Mouse (Mus musculus): ENCODE measurements around the gene Fus. TPM values are rescaled to one million over a fixed set of nuclear protein-coding genes. Genes with fewer than 3 reads are reported as not detected.

Fus gene
- 459 TPM for polyA plus RNA-seq (2014; fragmentation: Illumina TruSeq; extraction: RNeasy Lipid Tissue Mini Kit (QIAGEN cat#74804); ENCODE audit: low read depth, low replicate concordance)

GRCm38 (mm10) chr7:127967004-127967921 lies at the start of gene Fus:
TSS of gene Fus (plus strand) at chr7:127967457.

GRCm38 (mm10) chr7:127929923-127930322 lies 37.3 kb upstream of the Fus start, which contains the start of gene Prss8:
TSS of gene Prss8 (minus strand) at chr7:127930104.

GRCm38 (mm10) chr7:127946470-127947023 lies 20.7 kb upstream of the Fus start, which contains the start of gene Prss36:
TSS of gene Prss36 (minus strand) at chr7:127946725.

GRCm38 (mm10) chr7:127993341-127993977 lies 26.2 kb downstream of the Fus start, which contains the start of gene Pycard:
TSS of gene Pycard (minus strand) at chr7:127993867.

GRCm38 (mm10) chr7:128003688-128004087 lies 36.4 kb downstream of the Fus start, which contains the start of gene Trim72:
TSS of gene Trim72 (plus strand) at chr7:128003949.

Other genes with a start within 250 kb of the Fus start
- not detected for gene Ctf2, start 235.3 kb upstream of the Fus start, polyA plus RNA-seq (2014; fragmentation: Illumina TruSeq; extraction: RNeasy Lipid Tissue Mini Kit (QIAGEN cat#74804); ENCODE audit: low read depth, low replicate concordance)
- 20.0 TPM for gene Fbxl19, start 222.9 kb upstream of the Fus start, polyA plus RNA-seq (2014; fragmentation: Illumina TruSeq; extraction: RNeasy Lipid Tissue Mini Kit (QIAGEN cat#74804); ENCODE audit: low read depth, low replicate concordance)
- gene Orai3, start 197.6 kb upstream of the Fus start, polyA plus RNA-seq (2014; fragmentation: Illumina TruSeq; extraction: RNeasy Lipid Tissue Mini Kit (QIAGEN cat#74804); ENCODE audit: low read depth, low replicate concordance): 28.1 TPM
- 21.7 TPM for gene Setd1a, start 190.8 kb upstream of the Fus start, polyA plus RNA-seq (2014; fragmentation: Illumina TruSeq; extraction: RNeasy Lipid Tissue Mini Kit (QIAGEN cat#74804); ENCODE audit: low read depth, low replicate concordance)
- not detected for gene Gm49388, start 181.8 kb upstream of the Fus start, polyA plus RNA-seq (2014; fragmentation: Illumina TruSeq; extraction: RNeasy Lipid Tissue Mini Kit (QIAGEN cat#74804); ENCODE audit: low read depth, low replicate concordance)
- gene Hsd3b7, start 166.9 kb upstream of the Fus start, polyA plus RNA-seq (2014; fragmentation: Illumina TruSeq; extraction: RNeasy Lipid Tissue Mini Kit (QIAGEN cat#74804); ENCODE audit: low read depth, low replicate concordance): 98.2 TPM
- gene Stx4a, start 143.2 kb upstream of the Fus start, polyA plus RNA-seq (2014; fragmentation: Illumina TruSeq; extraction: RNeasy Lipid Tissue Mini Kit (QIAGEN cat#74804); ENCODE audit: low read depth, low replicate concordance): 96.8 TPM
- 20.3 TPM for gene Stx1b, start 142.9 kb upstream of the Fus start, polyA plus RNA-seq (2014; fragmentation: Illumina TruSeq; extraction: RNeasy Lipid Tissue Mini Kit (QIAGEN cat#74804); ENCODE audit: low read depth, low replicate concordance)
- gene Zfp646, start 91.2 kb upstream of the Fus start, polyA plus RNA-seq (2014; fragmentation: Illumina TruSeq; extraction: RNeasy Lipid Tissue Mini Kit (QIAGEN cat#74804); ENCODE audit: low read depth, low replicate concordance): 22.6 TPM
- gene Zfp668, start 90.6 kb upstream of the Fus start, polyA plus RNA-seq (2014; fragmentation: Illumina TruSeq; extraction: RNeasy Lipid Tissue Mini Kit (QIAGEN cat#74804); ENCODE audit: low read depth, low replicate concordance): 4.7 TPM
- 1.4 TPM for gene Prss53, start 76.5 kb upstream of the Fus start, polyA plus RNA-seq (2014; fragmentation: Illumina TruSeq; extraction: RNeasy Lipid Tissue Mini Kit (QIAGEN cat#74804); ENCODE audit: low read depth, low replicate concordance)
- gene Gm21974, start 72.0 kb upstream of the Fus start, polyA plus RNA-seq (2014; fragmentation: Illumina TruSeq; extraction: RNeasy Lipid Tissue Mini Kit (QIAGEN cat#74804); ENCODE audit: low read depth, low replicate concordance): not detected
- gene Vkorc1, start 71.8 kb upstream of the Fus start, polyA plus RNA-seq (2014; fragmentation: Illumina TruSeq; extraction: RNeasy Lipid Tissue Mini Kit (QIAGEN cat#74804); ENCODE audit: low read depth, low replicate concordance): 119 TPM
- gene Bckdk, start 63.4 kb upstream of the Fus start, polyA plus RNA-seq (2014; fragmentation: Illumina TruSeq; extraction: RNeasy Lipid Tissue Mini Kit (QIAGEN cat#74804); ENCODE audit: low read depth, low replicate concordance): 67.6 TPM
- 28.2 TPM for gene Kat8, start 54.9 kb upstream of the Fus start, polyA plus RNA-seq (2014; fragmentation: Illumina TruSeq; extraction: RNeasy Lipid Tissue Mini Kit (QIAGEN cat#74804); ENCODE audit: low read depth, low replicate concordance)
- gene Prss8, start 37.4 kb upstream of the Fus start, polyA plus RNA-seq (2014; fragmentation: Illumina TruSeq; extraction: RNeasy Lipid Tissue Mini Kit (QIAGEN cat#74804); ENCODE audit: low read depth, low replicate concordance): 46.6 TPM
- gene Prss36, start 20.7 kb upstream of the Fus start, polyA plus RNA-seq (2014; fragmentation: Illumina TruSeq; extraction: RNeasy Lipid Tissue Mini Kit (QIAGEN cat#74804); ENCODE audit: low read depth, low replicate concordance): 15.2 TPM
- 32.7 TPM for gene Pycard, start 26.4 kb downstream of the Fus start, polyA plus RNA-seq (2014; fragmentation: Illumina TruSeq; extraction: RNeasy Lipid Tissue Mini Kit (QIAGEN cat#74804); ENCODE audit: low read depth, low replicate concordance)
- gene Trim72, start 36.5 kb downstream of the Fus start, polyA plus RNA-seq (2014; fragmentation: Illumina TruSeq; extraction: RNeasy Lipid Tissue Mini Kit (QIAGEN cat#74804); ENCODE audit: low read depth, low replicate concordance): 0.87 TPM
- 13.7 TPM for gene Itgam, start 95.2 kb downstream of the Fus start, polyA plus RNA-seq (2014; fragmentation: Illumina TruSeq; extraction: RNeasy Lipid Tissue Mini Kit (QIAGEN cat#74804); ENCODE audit: low read depth, low replicate concordance)
- 0.06 TPM for gene Gm49368, start 95.2 kb downstream of the Fus start, polyA plus RNA-seq (2014; fragmentation: Illumina TruSeq; extraction: RNeasy Lipid Tissue Mini Kit (QIAGEN cat#74804); ENCODE audit: low read depth, low replicate concordance)
- gene Itgax, start 162.1 kb downstream of the Fus start, polyA plus RNA-seq (2014; fragmentation: Illumina TruSeq; extraction: RNeasy Lipid Tissue Mini Kit (QIAGEN cat#74804); ENCODE audit: low read depth, low replicate concordance): 3.2 TPM
- 0.22 TPM for gene Itgad, start 186.9 kb downstream of the Fus start, polyA plus RNA-seq (2014; fragmentation: Illumina TruSeq; extraction: RNeasy Lipid Tissue Mini Kit (QIAGEN cat#74804); ENCODE audit: low read depth, low replicate concordance)
- gene Cox6a2, start 238.9 kb downstream of the Fus start, polyA plus RNA-seq (2014; fragmentation: Illumina TruSeq; extraction: RNeasy Lipid Tissue Mini Kit (QIAGEN cat#74804); ENCODE audit: low read depth, low replicate concordance): not detected

Data from adipose tissue, adult 10 weeks (tissue).